Mouse (Mus musculus) fibroblast of lung, adult 2 months (primary cell): ENCODE results near the gene Tfdp2.

Source experiments
- DNase-seq: peaks from one replicate; pipeline ENCODE4 v3.0.0-alpha.2; 2011; ENCODE audit warnings: low read depth

Tfdp2 gene

DNA sequence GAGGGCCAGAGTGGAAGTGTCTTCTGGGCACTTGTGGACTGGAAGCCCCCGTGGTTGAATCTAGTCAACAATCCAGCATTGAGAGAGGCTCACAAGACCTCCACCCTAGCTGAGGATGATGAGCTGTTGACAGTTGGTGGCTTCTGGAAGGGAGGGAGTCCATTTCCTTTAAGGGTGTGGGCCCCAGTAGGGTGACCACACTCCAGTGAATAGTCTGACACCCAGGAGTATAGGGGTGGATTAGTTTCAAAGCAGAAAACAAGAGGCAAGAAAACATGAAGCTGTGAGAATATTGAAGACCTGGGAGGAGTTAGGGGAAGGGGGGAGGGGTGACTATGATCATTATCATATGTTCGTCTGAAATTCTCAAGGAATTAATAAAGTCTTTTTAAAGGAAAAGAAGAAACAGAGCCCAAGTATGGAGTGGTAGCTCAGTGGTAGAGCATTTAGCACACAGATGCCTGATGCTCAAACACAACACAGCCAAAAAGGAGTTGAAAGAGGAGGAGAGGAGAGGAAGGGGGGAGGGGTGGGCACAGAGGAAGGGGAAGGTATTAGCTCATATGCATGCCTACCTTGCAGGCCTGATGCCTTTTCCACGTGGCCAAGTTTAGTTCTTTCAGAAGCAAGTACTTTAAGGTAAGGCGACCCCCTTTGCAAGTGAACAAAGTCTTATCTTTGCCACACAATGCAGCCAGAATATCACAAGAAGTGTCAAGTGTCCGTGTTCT, 173.7 kb downstream of the Tfdp2 start:
- no peak for DNase-seq

DNA sequence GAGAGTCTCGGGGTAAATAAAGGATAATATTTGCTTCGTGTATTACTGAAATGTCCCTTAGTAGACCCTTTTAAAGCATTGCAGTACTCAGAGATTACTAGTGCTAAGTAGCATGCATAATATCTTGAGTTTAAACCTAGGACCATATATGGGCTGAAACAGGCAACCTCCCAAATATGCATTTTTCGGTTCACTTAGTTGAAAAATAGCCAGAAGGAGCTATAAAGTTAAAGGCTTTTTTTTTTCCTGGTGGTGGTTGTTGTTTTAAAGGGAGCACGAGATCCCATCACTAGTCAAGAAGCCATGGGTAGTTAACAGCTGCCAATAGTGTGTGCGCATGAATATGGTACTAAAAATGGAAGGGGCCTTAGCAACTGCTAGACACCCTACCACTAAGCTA, 175.0 kb downstream of the Tfdp2 start:
- DNase-seq = no peak
